Mouse (Mus musculus) cerebellum, adult 11 months (tissue): ENCODE results near the gene Zfp273.
"Not testable (repeated sequence)": the region's sequence is repeated elsewhere in the genome, so short reads cannot be mapped to it uniquely, and the experiment has no call there.

Source experiments
- DNase-seq: peaks from one replicate; pipeline ENCODE4 v3.0.0; 2022

Zfp273 gene

DNA sequence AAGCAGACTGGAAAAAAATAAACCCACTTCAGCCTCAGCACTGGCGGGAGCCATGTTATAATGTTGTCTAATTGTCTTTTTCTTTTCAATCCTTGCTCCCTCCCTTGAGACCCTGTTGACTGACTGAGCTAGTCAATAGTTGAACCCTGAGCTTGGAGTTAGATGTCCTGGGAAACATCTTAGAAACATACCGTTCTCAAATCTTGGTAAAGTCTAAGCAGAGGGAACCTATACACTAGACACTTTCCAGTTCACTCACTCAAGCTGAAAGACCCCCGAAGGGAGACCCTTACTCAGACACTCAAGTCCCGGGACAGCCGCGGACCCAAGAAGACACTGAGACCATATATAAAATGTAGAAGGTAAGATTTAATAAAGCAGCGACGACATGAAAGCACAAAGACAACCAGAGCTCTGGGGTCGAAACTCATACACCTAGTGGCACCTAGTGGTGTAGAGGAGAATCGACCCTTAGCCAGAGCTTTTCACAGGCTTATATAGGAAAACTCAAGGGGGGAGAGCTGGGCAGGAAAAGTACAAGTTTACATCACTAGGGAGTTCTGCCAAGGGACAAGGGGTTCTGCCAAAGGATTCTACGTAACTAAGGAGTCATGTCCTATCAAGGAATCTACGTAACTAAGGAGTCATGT, 62.6 kb downstream of the Zfp273 start:
- DNase-seq, result not testable (repeated sequence)
